In genomic region chr11:69600098-69600497, GRCm38 (mm10) we compare ENCODE assay signal across 9 mouse cellular contexts. TPM values are rescaled to one million over a fixed set of nuclear protein-coding genes. Genes with fewer than 3 reads are reported as not detected.
DNase-seq lines count a peak whose midpoint lies in the region; ATAC-seq lines count a peak whose summit lies in the region.
"Had no signal": no experiment of that assay in that cellular context is flagged by ENCODE, and none has a peak within 500 bp of the region (broad histone marks: within the 10 kb centered on the region; RNA-seq: fewer than 3 reads in every experiment).

No protein-coding gene starts in this region.

- H3K27ac ChIP-seq in hindbrain, embryonic 10.5 days = peak overlapping the region; percentile 81

- no peaks in the 10 kb centered on the region for H3K9me3 ChIP-seq in hindbrain, embryonic 10.5 days

- H3K36me3 ChIP-seq in hindbrain, embryonic 10.5 days = 0 out of 2 replicates have a peak, but pooled peaks cover 8% of the 10 kb centered on the region

- peak overlapping the region; percentile 34 for H3K4me3 ChIP-seq in hindbrain, embryonic 10.5 days

- H3K4me1 ChIP-seq in hindbrain, embryonic 10.5 days (replicated peaks) = peaks cover 47% of the 10 kb centered on the region

- peaks cover 27% of the 10 kb centered on the region for H3K27me3 ChIP-seq in hindbrain, embryonic 10.5 days (ENCODE audit: insufficient read depth, poor library complexity, severe bottlenecking)

- peak; percentile 73 to 74 for DNase-seq in urinary bladder, postnatal 4 days (ENCODE audit: low spot score in 2 of 2)
- DNase-seq in urinary bladder, postnatal 25 days (ENCODE audit: low spot score) = no peak
- peak; percentile 71 for DNase-seq in hindbrain, embryonic 10.5 days (ENCODE audit: low spot score)
- peak; percentile 73 to 85 for DNase-seq in layer of hippocampus, postnatal 14 days (ENCODE audit: low spot score in 2 of 2)
- peak; percentile 28 for DNase-seq in lung, postnatal 36 days
- DNase-seq in right cerebral cortex, postnatal 25 days = peak; percentile 57
- no peak for DNase-seq in spleen, postnatal 4 days (ENCODE audit: low spot score in 2 of 2)

- 6% methylated on average over 6 of the region's 6 CpGs for WGBS in hindbrain, embryonic 10.5 days

- 0 out of 2 replicates have a peak, but pooled peaks have one; percentile 44 for ATAC-seq in frontal cortex, adult (ENCODE audit: low TSS enrichment)
- ATAC-seq: Patski had no signal

RNA-seq across cellular contexts. Expression of gene Atp1b2, which starts 5.6 kb away (rescaled TPM):
- polyA plus RNA-seq in hindbrain, embryonic 10.5 days (2016; fragmentation: Nextera tagmentation; extraction: Ambion mirVana) = 7.5 and 7.8 TPM in 2 replicates
- 100 to 1,000 TPM; 513 to 551 TPM for total RNA-seq in layer of hippocampus, postnatal 14 days (2021)

RNA-seq across cellular contexts. Expression of gene Shbg, which starts 17.6 kb away (rescaled TPM):
- polyA plus RNA-seq in hindbrain, embryonic 10.5 days (2016; fragmentation: Nextera tagmentation; extraction: Ambion mirVana) = not detected in 2 replicates
- not detected for total RNA-seq in layer of hippocampus, postnatal 14 days (2021)
- polyA plus RNA-seq: Patski had no signal

RNA-seq across cellular contexts. Expression of gene Trp53, which starts 19.9 kb away (rescaled TPM):
- 166 and 173 TPM in 2 replicates for polyA plus RNA-seq in hindbrain, embryonic 10.5 days (2016; fragmentation: Nextera tagmentation; extraction: Ambion mirVana)
- 10 to 100 TPM; 27.3 to 29.6 TPM for total RNA-seq in layer of hippocampus, postnatal 14 days (2021)

RNA-seq across cellular contexts. Expression of gene Wrap53, which starts 20.0 kb away (rescaled TPM):
- 40.6 and 41.4 TPM in 2 replicates for polyA plus RNA-seq in hindbrain, embryonic 10.5 days (2016; fragmentation: Nextera tagmentation; extraction: Ambion mirVana)
- 1 to 10 TPM; 8.6 to 9.5 TPM for total RNA-seq in layer of hippocampus, postnatal 14 days (2021)

RNA-seq across cellular contexts. Expression of gene Sat2, which starts 21.7 kb away (rescaled TPM):
- 15.4 and 24.5 TPM in 2 replicates for polyA plus RNA-seq in hindbrain, embryonic 10.5 days (2016; fragmentation: Nextera tagmentation; extraction: Ambion mirVana)
- 10 to 100 TPM; 16.1 to 19.8 TPM for total RNA-seq in layer of hippocampus, postnatal 14 days (2021)

Comparison
In these comparisons a context has a peak if more than half of its experiments do, and no peak if none do; other contexts are left out.
1. DNase-seq: peak in urinary bladder, postnatal 4 days (2 of 2), hindbrain, embryonic 10.5 days (single experiment), layer of hippocampus, postnatal 14 days (2 of 2), lung, postnatal 36 days (single experiment) and right cerebral cortex, postnatal 25 days (single experiment); none in urinary bladder, postnatal 25 days (single experiment) and spleen, postnatal 4 days (0 of 2).